Mouse (Mus musculus) megakaryocyte, embryonic 14.5 days (primary cell): ENCODE results near the gene Vps8.

Experiments used
- FLI1 ChIP-seq: IDR thresholded peaks from 2 replicates; pipeline ENCODE4 v1.6.1; 2012; ENCODE audit warnings: low read length, inconsistent platforms, mixed read lengths
- GATA1 ChIP-seq: IDR thresholded peaks from 3 replicates; pipeline ENCODE4 v1.6.1; 2012; ENCODE audit warnings: mixed read lengths, low read length, inconsistent platforms, borderline replicate concordance

DNA sequence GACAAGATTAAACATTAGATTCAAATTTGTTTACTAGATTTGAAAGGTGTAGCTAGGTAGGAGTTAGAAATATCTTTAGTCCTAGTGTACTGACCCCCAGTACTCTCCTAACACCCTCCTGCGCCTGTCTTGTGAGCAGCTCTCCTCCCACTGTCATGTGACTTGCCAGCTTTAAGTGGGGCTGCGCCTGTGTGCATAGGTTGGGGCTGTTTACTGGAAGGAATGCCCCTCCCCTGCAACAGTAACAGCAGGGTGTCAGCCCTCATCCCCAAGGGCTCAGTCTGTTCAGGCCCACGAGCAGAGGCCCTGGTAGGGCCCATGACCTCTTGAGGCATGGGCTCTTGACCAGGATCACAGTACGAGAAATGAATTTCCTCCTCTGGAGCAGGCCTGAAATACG lies 62.8 kb downstream of the Vps8 start:
- TF ChIP-seq GATA1 (no peak), FLI1 (no peak)
